Mouse (Mus musculus) gastrocnemius, postnatal 14 days (tissue): ENCODE results near the gene Lhx2. TPM values are rescaled to one million over a fixed set of nuclear protein-coding genes. Genes with fewer than 3 reads are reported as not detected.

ENCODE experiments used
- DNase-seq: peaks from one replicate; pipeline ENCODE4 v3.0.0; 2021; ENCODE audit warnings: mixed read lengths
- intact Hi-C: fragments of 180-260 bp; cut with DNase I; formaldehyde crosslinking; loops from one replicate; pipeline ENCODE4 v1.15.1; 2025; ENCODE audit warnings: low total_unique reads
- total RNA-seq, 2 experiments: library from RNA; stranded (reverse); gene quantifications; 2 replicates each; pipeline ENCODE4 v1.2.3; 2021

Gene Lhx2
- total RNA-seq, 2 experiments from 2014 or later, result 0.23 to 0.29 TPM

GRCm38 (mm10) chr2:38397306-38397705 is 58.2 kb downstream of the Lhx2 start:
- intact Hi-C loops, result no loop called here
- no peak for DNase-seq

- no peak for DNase-seq
- intact Hi-C loops, result no loop called here
Measured at GRCm38 (mm10) chr2:38397882-38398281, 58.8 kb downstream of the Lhx2 start.

GRCm38 (mm10) chr2:38402611-38403010 is 63.5 kb downstream of the Lhx2 start:
- DNase-seq, result no peak
- intact Hi-C loops, result no loop called here

GRCm38 (mm10) chr2:38403231-38403630 is 64.2 kb downstream of the Lhx2 start:
- intact Hi-C loops, result no loop called here

GRCm38 (mm10) chr2:38404007-38404596 is 65.0 kb downstream of the Lhx2 start:
- DNase-seq, result no peak
- intact Hi-C loops, result no loop called here

More at GRCm38 (mm10) chr2:38403231-38403630, 64.2 kb downstream of the Lhx2 start:
- no peak for DNase-seq

GRCm38 (mm10) chr2:38405356-38405755 is 66.3 kb downstream of the Lhx2 start:
- intact Hi-C loops, result no loop called here
- DNase-seq, result no peak

GRCm38 (mm10) chr2:38409309-38409708 is 70.2 kb downstream of the Lhx2 start:
- no peak for DNase-seq
- intact Hi-C loops, result no loop called here

- no peak for DNase-seq
- intact Hi-C loops, result no loop called here
Measured at GRCm38 (mm10) chr2:38410227-38410626, 71.1 kb downstream of the Lhx2 start.

- intact Hi-C loops, result no loop called here
- no peak for DNase-seq
Measured at GRCm38 (mm10) chr2:38412599-38413177, 73.6 kb downstream of the Lhx2 start.

GRCm38 (mm10) chr2:38417970-38418369 is 78.9 kb downstream of the Lhx2 start:
- intact Hi-C loops, result no loop called here
- peak; percentile 34 for DNase-seq

Other genes starting within 250 kb of the Lhx2 start
- gene Dennd1a, start 51.9 kb upstream of the Lhx2 start, total RNA-seq, result 10 to 100 TPM; 17.5 to 20.4 TPM
- gene Nek6, start 172.4 kb downstream of the Lhx2 start, total RNA-seq, result 10 to 100 TPM; 15.4 to 16.6 TPM